Mouse (Mus musculus) yolk sac, embryonic 10.5 days (tissue): ENCODE data around the gene Rb1.

Source experiments
- DNase-seq: peaks from one replicate; pipeline ENCODE4 v3.0.0-alpha.2; 2017; ENCODE audit warnings: low spot score

Rb1 gene

GRCm38 (mm10) chr14:73262210-73262609, 63.4 kb downstream of the Rb1 start:
- no peak for DNase-seq

- no peak for DNase-seq
These were observed 67.4 kb downstream of the Rb1 start for GRCm38 (mm10) chr14:73258181-73258580.

GRCm38 (mm10) chr14:73257348-73257747, 68.3 kb downstream of the Rb1 start:
- DNase-seq = no peak

- no peak for DNase-seq
These were observed 70.1 kb downstream of the Rb1 start for GRCm38 (mm10) chr14:73255426-73255970.

GRCm38 (mm10) chr14:73254412-73254811, 71.2 kb downstream of the Rb1 start:
- DNase-seq = peak; percentile 53

- peak; percentile 86 for DNase-seq
These were observed 72.0 kb downstream of the Rb1 start for GRCm38 (mm10) chr14:73253453-73254251.

GRCm38 (mm10) chr14:73252276-73252675, 73.3 kb downstream of the Rb1 start:
- no peak for DNase-seq

- DNase-seq = no peak
These were observed 75.6 kb downstream of the Rb1 start for GRCm38 (mm10) chr14:73250056-73250455.

- DNase-seq = no peak
These were observed 81.5 kb downstream of the Rb1 start for GRCm38 (mm10) chr14:73244061-73244597.

GRCm38 (mm10) chr14:73239857-73240256, 85.8 kb downstream of the Rb1 start:
- DNase-seq = no peak

GRCm38 (mm10) chr14:73239291-73239690, 86.3 kb downstream of the Rb1 start:
- DNase-seq = peak; percentile 55

GRCm38 (mm10) chr14:73238498-73239250, 86.9 kb downstream of the Rb1 start:
- peak; percentile 72 for DNase-seq

- peak; percentile 87 for DNase-seq
These were observed 87.7 kb downstream of the Rb1 start, which contains the start of gene Lpar6 for GRCm38 (mm10) chr14:73237848-73238321. TSS of gene Lpar6 (plus strand) at chr14:73237895.

GRCm38 (mm10) chr14:73234468-73235031, 91.1 kb downstream of the Rb1 start:
- peak; percentile 78 for DNase-seq

GRCm38 (mm10) chr14:73231286-73231982, 94.2 kb downstream of the Rb1 start:
- peak; percentile 9 for DNase-seq

GRCm38 (mm10) chr14:73226849-73227248, 98.8 kb downstream of the Rb1 start:
- no peak for DNase-seq

GRCm38 (mm10) chr14:73226346-73226745, 99.3 kb downstream of the Rb1 start:
- no peak for DNase-seq

GRCm38 (mm10) chr14:73222316-73222970, 103.2 kb downstream of the Rb1 start:
- no peak for DNase-seq

GRCm38 (mm10) chr14:73217062-73217461, 108.6 kb downstream of the Rb1 start:
- no peak for DNase-seq

GRCm38 (mm10) chr14:73211477-73211876, 114.1 kb downstream of the Rb1 start:
- no peak for DNase-seq

GRCm38 (mm10) chr14:73210196-73210595, 115.4 kb downstream of the Rb1 start:
- DNase-seq = no peak
